Mouse (Mus musculus): ENCODE data around the gene Iqcd.
A peak's percentile ranks its signal among the peaks of the same experiment; 100 is the strongest.

The Iqcd gene

DNA sequence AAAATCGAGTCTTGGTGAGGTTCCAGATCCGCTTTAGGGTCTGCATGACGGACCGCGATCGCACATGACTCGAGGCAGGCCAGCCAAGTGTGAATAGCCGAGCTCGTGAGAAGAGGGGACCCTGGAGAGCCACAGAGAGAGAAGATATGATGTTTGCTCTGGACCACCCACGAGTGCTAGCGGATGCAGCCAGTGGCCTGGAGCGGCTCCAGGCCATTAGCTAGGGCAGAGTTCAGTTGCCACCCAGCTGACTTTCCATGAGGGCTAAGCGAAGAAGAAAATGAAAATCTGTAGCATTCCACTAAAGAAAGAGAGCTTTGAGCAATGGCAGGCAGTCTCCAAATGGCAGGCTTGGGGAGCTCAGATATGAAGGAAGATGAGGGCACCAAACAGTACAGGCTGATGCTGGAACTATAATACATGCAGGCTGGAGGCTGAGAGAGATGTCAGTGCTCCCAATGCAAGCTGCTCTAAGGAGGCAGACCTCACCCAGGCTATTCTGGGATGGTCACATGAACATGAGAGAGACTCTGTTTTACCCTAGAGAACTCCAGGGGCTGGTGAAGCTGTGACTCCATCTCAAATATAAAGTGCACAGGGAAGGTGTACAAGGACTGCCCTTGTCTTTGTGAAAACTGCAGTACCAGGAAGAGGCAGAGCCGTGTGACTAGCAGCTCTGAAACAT lies 17.6 kb upstream of the Iqcd start:
- no peak for DNase-seq (ENCODE audit: low read depth, low spot score)

DNA sequence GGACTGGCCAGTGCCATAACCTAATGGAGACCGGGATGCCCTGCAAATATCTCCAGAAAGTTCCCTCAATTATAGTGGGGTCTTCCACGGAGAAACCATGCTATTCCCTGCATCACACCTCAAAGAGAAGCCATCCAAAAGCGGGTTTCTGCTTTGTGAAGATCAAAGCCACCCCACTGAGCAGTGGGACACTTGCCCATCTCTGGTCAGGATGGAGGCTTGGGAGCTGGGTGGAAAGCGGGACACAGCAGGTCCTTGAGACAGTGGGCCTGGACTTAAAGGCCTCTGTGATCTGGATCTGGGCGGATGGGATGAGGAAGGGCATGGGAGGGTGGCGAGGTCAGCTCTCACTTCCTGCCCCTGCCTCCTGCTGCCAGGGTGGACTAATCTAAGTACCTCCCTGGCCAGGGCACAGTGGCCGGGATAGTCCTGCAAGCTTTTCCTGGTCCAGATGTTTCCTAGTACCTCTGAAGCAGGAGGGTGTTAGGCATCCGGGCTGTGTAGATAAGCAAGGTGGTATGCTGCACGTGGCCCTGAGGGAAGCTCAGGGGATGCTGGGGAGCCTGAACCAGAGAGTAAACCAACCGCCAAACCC lies 14.2 kb upstream of the Iqcd start:
- no peak for DNase-seq (ENCODE audit: low read depth, low spot score)

DNA sequence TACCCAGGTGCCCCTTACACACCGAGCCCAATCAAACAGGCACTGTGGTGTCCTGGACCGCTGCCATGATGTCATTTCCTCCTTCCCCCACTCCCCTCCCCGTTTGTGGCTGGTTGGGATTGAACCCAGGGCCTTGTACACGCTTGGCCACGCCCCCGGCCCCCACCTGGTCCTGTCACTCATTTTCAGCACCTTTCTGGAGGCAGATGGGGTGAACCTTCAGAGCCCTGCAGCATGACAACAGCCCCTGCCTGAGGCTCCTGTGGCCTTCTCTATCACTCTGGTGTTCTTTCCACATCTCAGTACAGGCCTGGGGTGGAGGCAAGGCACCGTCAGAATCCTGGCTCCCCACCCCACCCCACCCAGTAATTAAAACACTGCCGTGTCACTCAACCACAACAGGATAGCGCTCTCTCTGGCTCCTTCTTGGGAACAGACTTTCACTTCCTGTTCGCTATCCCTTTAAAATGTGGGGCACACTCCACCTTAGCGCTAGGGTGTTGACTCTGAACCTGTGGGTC lies 12.0 kb upstream of the Iqcd start:
- DNase-seq (ENCODE audit: low read depth, low spot score), result no peak

DNA sequence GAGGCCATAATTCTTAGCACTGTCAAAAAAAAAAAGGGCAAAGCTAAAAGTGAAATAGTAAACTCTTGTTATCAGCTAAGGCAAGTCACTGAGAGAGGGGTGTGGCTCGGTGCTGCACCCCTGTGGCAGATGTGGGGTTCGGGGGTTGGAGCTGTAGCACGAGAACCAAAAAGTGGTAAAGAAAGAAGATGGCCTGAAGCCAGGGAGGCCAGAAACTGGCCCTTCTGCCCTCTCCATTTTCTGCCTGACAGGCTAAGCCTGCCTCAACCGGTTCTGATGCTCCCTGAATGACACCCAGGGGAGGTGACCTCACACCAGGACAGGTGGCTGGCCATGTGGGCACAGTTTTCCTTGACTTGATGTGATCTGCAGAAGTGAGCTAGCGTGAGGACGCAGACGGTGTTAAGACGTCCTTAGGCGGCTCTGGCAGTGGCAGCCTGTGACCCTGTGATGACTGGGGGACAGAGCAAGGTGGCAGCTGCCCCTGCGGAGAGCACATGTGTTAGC lies 10.8 kb upstream of the Iqcd start:
- no peak for DNase-seq (ENCODE audit: low read depth, low spot score)

DNA sequence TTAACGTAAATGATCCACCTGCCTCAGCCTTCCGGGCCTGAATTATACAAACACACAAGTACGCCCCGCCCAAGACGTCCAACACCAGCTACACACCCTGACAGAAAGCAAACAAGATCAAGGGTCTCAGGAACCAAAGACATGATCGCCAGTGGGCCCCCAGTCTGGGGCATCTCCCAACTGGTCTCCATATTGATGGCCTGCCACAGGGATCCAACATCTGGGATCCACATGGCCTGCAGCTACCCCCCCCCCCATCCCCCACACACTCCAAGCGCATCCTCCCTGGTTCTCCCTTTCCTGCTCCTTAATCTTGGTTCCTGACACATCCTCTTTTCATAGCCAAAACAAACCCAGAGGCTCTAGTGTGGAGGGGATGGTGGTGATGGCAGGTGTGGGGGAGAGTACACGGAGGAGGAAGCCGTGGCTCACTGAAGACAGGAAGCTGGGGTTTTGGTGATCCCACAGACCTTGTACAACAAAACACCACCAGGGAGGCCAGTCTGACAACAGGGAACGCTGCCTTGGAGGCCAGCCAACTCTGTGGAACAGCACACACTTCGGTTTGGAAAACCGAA lies 10.2 kb upstream of the Iqcd start:
- peak; percentile 48 for DNase-seq (ENCODE audit: low read depth, low spot score)

DNA sequence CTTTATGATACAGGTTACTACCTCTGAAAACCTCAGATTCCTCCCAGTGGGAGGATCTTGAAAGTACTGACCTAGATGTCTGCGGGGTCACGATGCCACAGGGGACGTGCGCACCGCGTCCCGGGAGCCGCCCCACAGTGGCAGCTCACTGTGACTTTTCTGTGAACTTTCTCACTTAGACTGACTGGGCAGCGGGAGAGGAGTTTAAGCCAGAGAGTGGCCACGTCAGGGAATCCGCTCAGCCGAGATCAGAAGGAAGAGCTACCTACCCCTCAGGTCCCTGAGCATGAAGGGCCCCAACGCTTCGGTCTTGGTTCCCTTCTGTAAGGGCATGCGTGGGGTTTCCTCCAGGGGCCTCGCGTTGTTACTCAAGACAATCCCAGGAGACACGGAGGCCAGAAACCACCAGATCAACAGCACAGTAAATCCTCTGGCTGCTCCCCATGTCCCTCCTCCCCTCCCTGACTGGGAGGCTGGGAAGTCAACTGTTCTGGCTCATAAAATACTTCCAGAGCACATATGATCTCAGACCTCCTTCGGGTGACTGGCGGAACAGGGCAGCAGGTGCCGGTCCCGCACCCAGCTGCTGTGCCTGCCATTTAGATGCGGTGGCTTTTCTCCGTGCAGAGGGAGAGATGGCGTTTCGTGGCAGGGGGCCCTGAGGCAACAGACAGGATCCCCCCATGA lies 9.5 kb upstream of the Iqcd start:
- DNase-seq (ENCODE audit: low read depth, low spot score), result peak; percentile 42

DNA sequence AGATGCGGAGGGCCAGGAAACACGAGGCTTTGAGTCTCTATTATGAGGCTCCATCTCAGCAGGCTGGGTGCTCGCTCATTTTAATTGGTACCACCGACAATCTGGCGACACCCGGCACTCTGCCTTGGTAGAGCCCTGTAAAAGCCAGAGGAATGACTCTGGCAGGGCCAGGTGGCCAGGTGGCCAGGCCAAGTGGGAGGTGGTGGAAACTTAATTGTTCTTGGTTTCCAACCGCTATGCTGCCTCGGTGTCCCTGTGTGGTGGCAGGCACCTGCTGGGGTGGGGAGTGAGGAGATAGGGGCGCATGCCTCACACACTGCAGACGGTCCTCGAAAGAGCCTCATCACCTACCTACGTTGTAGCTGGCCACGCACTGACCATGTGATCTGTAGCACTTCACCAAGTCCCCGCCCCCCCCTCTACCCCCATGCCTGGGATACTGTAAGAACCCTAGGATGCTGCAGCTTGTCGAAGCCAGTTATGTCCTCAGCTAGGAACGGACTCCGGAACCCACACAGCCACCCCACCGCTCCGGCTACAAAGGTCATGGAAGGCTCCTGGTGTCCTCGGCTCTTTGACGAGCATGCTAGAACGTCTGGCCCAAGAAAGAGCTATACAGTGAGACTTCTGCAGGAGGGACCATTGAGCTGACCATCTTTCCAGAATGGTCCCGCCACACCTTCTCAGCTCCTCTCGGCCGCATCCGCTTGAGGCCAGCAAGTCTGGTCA lies 8.8 kb upstream of the Iqcd start:
- no peak for DNase-seq (ENCODE audit: low read depth, low spot score)

DNA sequence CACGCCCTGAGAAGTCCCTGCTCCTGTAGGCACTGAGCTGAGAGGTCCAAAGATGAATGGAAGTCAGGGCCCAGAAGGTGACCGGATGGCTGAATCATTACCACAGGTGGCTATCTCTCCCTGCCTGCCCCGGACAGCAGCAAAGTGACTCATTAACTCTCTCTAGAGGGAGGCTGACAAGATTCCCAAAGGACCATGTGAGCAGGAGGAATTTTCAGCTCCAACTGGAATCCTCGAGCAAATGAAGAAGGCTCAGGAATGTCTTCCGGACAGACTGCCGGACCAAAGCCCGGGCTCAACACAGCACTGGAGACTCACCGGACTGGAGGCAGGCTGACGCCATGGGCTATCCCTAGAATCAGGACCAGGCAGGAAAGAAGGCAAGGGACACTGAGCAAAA lies 6.8 kb upstream of the Iqcd start:
- peak; percentile 76 for DNase-seq (ENCODE audit: low read depth, low spot score)

DNA sequence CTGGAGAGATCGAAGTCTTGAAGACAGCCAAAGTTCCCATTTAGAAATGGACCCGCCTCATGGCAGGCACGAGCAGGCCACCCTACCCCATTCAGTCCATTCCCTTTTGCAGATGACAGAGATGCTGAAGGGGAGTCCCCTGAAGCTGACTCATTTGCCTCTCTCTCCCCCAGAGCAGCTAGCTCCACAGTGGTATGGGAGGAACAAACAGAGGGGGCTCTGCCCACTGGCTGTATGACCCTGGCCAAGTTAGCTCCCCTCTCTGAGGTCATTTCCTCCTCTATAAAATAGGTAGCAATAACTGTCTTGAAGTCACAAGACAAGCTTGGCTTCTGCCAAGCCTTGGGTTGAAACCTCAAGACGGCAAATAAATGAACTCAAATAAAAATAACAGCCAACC lies 5.3 kb upstream of the Iqcd start:
- DNase-seq (ENCODE audit: low read depth, low spot score), result no peak

DNA sequence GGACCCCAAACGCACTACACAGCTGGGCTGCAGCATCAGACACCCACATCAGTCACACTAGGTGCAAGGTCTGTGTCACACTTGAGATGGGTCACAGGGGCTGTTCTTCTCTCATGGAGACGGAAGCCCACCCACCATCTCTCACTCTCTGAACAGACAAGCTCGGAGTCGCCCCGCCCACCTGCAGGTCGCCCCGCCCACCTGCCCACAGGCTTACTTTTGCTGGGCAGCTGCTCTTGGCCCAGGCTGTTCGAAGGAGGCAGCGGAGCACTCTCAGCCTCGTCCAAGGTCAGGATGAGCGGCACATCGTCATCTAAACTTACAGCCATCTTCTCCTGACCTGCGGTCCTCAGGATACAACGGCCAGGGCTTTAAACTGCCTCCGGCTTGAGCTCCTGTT lies 3.8 kb upstream of the Iqcd start:
- DNase-seq (ENCODE audit: low read depth, low spot score), result no peak

DNA sequence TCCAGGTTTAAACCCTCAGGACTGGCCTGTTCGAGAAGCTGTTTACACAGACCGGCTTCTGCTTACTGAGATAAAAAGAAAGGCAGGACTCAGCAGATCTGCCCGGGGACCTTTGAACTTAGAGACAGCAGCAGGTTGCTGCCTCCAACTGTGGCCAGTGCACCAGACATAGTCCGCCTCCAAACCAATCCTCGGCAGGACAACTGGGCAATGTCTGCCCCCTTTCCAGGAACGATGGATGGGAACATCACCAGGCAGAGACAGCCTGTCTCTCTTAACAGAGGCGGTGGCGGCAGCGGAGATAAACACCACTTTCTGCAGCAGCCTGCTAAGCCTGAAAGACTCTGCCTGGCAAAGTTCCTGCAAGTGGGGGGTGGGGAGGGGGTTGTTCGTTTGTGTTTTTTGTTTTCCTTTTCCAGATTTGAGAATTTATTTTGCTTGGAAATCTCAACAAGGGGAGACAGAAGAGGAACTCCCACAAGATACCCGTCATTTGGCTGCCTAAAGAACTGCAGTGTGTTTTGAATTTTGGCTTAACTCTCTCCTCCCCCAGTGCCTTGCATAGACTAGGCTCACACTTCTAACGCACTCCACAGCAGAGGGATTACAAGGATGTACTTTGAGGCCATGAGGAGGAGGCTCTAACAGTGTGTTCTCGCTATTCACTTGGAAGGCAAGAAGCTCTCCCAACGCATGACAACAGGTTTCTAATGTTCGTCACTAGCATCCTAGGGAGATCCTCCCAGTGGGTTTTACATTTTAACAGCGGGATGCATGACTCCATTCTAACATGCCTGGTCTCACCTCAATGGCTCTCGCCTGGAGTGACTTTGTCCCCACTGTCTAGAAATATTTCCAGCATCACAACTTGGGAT lies 1.8 kb upstream of the Iqcd start:
- no peak for DNase-seq (ENCODE audit: low read depth, low spot score)

DNA sequence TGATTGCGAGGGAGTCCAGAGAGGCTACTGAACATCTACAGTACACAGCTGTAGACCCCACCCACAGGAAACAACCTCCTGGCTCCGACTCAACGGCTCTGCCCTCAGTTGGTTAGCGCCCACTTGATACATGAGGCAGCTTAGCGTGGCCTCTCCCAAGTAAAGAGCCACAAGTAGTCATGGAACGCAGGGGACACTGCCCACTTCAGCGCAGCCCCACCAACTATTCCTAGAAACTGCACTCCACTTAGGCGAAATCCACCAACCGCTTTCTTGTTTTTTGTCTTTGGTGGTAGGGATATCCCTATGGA lies 1.2 kb upstream of the Iqcd start:
- peak; percentile 38 for DNase-seq (ENCODE audit: low read depth, low spot score)

DNA sequence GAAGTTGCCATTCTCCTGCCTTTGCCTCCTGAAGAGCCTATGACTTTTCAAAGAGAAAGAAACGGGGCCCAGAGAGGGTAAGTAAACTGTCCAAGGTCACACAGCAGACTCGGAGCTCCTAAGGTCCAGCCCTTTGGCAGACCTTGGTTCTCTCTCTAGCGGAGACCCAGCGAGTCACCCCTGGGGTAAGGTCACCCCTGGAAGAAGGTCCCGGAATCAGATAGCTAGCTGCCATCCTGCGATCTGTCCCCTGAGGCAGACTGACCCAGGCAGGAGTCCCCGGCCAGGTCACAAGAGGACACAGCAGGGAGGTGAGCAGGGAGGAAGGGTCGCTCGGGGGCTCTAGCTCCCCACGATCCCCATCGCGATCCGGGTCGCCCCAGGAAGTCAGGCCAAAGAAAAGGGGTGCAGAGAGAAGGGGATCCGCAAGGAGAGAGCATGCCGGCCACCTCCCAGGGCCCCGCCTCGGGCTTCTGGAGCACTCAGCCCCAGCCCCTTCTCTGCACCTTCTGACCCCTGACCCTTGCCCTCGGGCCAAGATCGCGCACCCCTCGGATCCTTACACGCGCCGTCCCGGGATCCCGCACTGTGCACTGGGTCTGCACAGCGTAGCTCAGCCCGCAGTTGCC lies 762 bp upstream of the Iqcd start:
- no peak for DNase-seq (ENCODE audit: low read depth, low spot score)

DNA sequence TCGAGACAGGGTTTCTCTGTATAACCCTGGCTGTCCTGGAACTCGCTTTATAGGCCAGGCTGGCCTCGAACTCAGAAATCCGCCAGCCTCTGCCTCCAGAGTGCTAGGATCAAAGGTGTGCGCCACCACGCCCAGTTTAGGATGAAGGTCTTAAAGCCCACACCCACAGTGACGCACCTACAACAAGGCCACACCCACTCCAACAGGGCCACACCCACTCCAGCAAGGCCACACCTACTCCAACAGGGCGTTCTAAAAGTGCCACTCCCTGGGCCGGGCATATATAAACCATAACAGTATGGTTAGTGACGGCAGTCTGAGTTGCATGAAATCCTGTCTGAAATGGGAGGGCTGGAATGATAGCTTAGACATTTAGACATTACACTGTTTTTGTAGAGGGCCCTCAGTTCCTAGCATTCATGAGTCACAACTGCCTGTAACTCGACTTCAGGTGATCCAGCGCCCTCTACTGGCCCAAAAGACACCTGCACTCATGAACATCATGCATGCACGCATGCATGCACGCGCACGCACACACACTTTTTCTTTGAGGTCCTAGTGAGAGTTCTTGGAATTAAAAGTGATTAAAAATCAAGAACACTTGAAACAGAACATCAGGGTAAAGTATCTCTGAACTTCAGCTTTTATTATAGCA lies 1.7 kb downstream of the Iqcd start:
- peak; percentile 66 for DNase-seq (ENCODE audit: low read depth, low spot score)

DNA sequence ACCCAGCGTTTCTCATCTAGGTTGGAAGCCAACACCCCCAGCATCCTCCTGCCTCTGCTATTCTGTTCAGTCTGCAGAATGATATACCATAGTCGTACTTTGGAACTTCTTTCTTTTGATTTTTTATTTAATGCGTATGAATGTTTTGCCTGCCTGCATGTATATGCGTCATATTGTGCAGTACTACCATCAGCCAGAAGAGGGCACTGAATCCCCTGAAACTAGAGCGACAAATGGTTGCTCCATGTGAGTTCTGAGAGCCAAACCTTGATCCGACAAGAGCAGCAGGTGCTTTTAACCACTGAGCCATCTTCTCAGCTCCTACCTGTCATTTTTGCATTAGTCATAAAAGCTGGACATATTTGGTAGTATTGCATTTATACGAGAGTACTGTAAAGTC lies 3.3 kb downstream of the Iqcd start:
- DNase-seq (ENCODE audit: low read depth, low spot score), result peak; percentile 46

DNA sequence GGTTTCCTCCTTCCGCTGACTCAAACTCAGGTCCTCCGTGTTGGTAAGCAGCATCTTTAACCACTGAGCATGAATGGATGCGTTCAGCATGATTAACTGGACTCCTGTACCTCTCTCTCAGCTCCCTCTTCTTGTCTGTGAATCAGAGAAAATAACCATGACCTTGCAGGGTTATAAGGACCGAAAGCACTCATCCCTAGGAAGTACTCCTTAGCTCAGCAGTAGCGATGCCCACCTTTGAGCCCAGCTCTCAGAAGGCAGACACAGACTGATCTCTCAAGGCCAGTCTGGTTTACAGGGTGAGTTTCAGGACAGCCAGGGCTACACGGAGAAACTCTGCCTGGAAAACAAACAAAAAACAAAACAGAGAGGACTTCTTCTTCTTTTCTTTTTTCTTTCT lies 5.7 kb downstream of the Iqcd start:
- DNase-seq (ENCODE audit: low read depth, low spot score), result no peak

DNA sequence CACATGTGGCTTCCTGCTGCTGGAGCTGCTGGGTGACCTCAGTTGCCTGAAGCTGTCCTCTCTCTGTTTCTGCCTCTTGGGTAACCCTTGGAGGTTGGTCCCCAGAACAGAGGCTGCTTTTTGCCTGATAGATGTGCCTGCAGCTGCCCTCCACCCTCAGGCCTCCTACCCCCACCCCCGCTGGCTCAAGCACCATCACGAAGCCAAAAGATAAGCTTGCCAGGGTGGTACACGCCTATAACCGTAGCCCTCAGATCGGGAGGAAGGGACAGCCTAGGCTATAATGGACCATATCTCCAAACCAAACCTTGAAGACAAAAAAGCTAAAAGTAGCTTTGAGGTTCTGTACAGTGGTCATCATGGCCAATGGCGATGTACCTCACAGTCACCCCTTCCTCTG lies 10.8 kb downstream of the Iqcd start:
- DNase-seq (ENCODE audit: low read depth, low spot score), result no peak

DNA sequence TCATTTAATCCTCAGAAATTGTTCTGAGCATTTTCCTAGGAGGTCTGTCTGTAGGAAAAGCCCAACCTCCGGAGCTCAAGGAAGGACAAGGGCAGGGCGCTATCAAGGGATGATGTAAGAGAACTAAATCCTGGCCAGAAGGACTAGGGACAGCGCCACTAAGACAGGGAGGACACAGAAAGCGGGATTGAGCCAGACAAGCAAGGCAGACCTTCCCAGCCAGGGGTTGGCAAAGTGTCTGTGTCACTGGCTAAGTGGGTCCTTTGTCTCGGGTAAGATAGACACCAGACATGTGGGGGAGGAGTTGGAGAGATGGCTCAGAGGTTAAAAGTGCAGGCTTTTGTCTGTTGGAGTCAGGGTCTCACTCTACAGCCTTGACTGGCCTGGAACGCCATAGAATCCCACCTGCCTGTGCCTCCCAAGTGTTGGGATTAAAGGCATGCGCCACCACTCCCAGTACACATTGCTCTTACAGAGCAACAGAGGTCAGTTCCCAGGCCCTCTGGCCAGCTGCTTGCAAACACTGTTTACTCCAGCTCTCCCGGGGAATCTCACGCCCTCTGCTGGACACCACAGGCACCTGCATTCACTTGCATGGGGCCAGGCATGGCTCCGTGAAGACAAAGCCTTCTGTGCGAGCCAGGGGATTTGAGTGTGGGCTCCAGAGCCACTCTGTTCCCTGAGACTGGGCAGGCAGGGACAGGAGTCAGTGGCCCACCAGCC lies 12.3 kb downstream of the Iqcd start:
- DNase-seq (ENCODE audit: low read depth, low spot score), result peak; percentile 30

DNA sequence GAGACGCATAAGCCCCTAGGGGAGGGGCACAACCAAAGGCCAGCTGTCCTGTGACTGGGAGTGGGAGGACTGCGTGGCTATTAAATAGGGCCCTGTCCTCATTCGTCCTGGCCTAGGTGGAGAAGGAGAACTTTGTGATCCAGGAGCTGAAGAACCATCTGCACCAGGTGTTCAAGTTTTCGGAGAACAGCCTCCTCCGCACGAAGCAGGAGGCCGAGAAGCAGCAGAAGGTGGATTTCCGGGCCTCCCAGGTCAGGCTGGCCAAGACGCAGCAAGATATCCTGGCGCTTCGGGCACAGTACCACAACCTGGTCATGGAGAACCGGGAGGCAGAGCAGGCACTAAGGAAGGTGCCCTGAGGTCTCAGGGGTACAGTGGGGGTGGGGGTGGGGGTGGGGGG lies 13.4 kb downstream of the Iqcd start:
- DNase-seq (ENCODE audit: low read depth, low spot score), result no peak
